Mouse (Mus musculus): Measurements from ENCODE around the gene 4921524J17Rik.

DNA sequence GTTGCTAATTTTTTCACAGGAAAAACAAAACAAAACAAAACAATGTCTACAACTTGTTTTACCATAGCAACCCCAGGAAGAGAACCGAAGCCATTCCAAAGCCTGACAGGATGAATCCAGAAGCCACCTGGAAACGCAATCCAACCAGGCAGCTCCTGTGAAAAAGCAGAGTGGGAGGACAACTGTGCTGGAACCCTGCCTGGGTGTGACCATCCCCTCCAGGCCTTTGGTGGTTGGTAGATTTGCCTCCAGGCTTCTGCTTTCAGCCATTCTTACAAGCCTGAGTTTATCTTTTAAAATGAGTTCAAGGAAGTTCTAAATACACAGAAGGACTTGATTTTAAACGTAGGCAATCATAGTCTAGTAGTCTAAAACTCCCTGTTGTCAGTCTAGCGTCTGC, 50.7 kb downstream of the 4921524J17Rik start:
- TF ChIP-seq CTCF (IDR thresholded peaks at IDR 0.05; ENCODE audit: low read depth) (no peak), EP300 (optimal IDR thresholded peaks at IDR 0.05) (no peak)
